ENCODE assay signal across 15 mouse cellular contexts in the genomic region with DNA sequence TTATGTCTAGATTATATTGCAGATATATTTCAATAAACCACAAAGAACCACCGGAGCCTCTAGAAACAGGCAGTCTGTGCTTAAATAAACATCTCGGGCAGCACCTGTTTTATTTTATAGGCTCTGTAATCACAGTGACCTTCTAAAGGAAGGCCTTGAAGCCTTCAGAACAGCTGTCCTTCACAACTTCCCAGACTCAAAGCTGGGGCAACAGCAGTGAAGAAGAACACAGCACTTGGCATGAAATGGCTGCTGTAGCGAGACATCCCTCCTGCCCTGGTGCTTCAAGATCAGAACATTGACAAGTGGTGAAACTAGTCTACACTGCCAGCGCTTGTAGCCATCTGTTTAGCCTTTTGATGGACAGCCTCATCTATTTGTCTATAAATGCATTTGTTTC.
"Had no signal": no experiment of that assay in that cellular context is flagged by ENCODE, and none has a peak within 500 bp of the region (broad histone marks: within the 10 kb centered on the region; RNA-seq: fewer than 3 reads in every experiment).

No protein-coding gene starts in this region.

- H3K4me1 ChIP-seq: neural tube, embryonic 12.5 days; stomach, embryonic 15.5 days had no signal

- H3K9ac ChIP-seq: lung, embryonic 14.5 days; midbrain, embryonic 12.5 days; neural tube, embryonic 12.5 days; stomach, embryonic 15.5 days had no signal

- H3K27me3 ChIP-seq: neural tube, embryonic 12.5 days; stomach, embryonic 15.5 days had no signal

- H3K27ac ChIP-seq: midbrain, embryonic 10.5 days; midbrain, embryonic 12.5 days; neural tube, embryonic 12.5 days; stomach, embryonic 15.5 days; stomach, postnatal 0 days had no signal

- H3K4me3 ChIP-seq: midbrain, embryonic 10.5 days; midbrain, embryonic 12.5 days; neural tube, embryonic 12.5 days; stomach, embryonic 15.5 days had no signal

- H3K4me2 ChIP-seq: lung, embryonic 14.5 days; midbrain, embryonic 12.5 days; neural tube, embryonic 12.5 days; stomach, embryonic 15.5 days had no signal

- H3K36me3 ChIP-seq: midbrain, embryonic 12.5 days; neural tube, embryonic 12.5 days; stomach, embryonic 15.5 days had no signal

- DNase-seq: lung, adult 18-20 months; lung, embryonic 14.5 days; lung, postnatal 10 days; lung, postnatal 4 days; midbrain, embryonic 14.5 days; right cerebral cortex, postnatal 14 days; thymus, adult 2 months; thymus, postnatal 25 days; thymus, postnatal 4 days had no signal

- H3K9me3 ChIP-seq: midbrain, embryonic 10.5 days; midbrain, embryonic 12.5 days; neural tube, embryonic 12.5 days; stomach, embryonic 15.5 days had no signal

- ATAC-seq: midbrain, embryonic 16.5 days had no signal
